Mouse (Mus musculus) adrenal gland, adult 2 months (tissue): Measurements from ENCODE around the gene Tcf3. TPM values are rescaled to one million over a fixed set of nuclear protein-coding genes. Genes with fewer than 3 reads are reported as not detected.

ENCODE experiments used
- DNase-seq: peaks from one replicate; pipeline ENCODE4 v3.0.0; 2021
- microRNA-seq, 2 experiments: library from miRNA; unstranded; fragments of <30 nt; microRNA quantifications; one replicate each; pipeline ENCODE4 v1.2.0; 2021
- polyA plus RNA-seq: library from polyadenylated mRNA; depleted of rRNA; stranded (reverse); fragments of >200 nt; gene quantifications from 2 replicates; pipeline ENCODE4 v1.2.3, GENCODE M21; 2012; rRNA removed
- total RNA-seq, 2 experiments: library from RNA; stranded (reverse); gene quantifications; 2 replicates each; pipeline ENCODE4 v1.2.3; 2021

The Tcf3 gene
- total and polyA plus RNA-seq, 3 experiments, result 46.6 to 148 (median 55.4) TPM

DNA sequence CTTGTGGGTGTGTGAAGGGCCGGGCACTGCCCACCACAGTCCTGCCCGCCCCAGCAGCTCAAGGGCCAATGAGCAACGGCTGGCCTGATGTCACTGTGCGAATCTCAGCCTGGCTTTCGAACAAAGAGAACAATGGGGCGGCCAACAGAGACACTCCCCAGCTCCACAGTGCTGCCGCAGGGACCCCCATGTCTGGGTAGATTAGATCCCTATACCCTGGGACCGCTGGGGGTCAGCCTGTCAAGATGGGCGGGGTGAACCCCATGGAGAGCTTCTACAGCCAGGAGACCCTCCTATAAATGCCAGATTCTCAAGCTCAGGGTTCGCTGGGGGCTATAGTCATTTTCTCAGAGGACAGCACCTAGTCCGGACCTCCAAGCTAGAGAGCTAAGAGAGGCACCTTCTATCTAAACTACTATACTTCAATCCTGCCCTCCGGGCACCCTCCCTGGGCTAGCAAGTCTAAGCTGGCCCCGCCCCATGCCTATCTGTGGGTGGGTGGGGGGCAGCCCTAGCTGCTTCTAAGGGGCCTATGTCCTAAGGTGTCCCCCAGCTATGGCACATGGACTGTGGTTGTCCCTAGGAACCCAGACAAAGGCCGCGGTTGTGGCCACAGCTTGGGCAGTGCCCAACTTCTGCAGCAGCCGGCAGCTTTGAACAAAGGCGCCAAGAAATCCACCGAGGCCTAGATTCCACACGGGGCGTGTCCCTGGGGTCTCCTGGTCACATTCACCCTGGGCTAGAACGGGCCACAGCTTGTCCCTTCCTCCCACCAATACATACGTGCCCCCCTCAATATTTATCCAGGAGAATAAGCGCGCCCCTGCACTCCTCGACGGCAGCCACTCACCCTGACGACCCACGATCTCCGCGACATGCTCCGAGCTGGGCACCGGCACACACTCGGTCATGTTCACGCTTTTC is 47.4 kb downstream of the Tcf3 start:
- peak; percentile 64 for DNase-seq

DNA sequence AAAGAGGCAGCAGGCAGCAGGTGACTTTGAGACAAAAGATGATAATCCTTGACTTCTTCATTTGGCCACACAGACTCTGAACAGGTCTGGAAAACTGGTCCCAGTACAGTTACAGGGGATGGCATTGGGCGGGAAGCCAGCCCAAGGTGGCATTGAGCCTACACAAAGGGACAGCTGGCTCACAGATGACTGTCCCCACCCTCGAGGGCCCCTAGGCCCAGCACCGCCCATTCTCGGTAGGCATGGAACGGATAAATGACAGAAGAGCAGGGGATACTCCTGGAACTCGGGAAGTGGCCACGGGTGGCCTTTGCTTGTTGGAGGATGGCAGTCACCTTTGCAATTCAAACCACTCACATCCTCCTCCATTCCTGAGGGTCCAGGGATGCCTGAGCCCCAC is 48.1 kb downstream of the Tcf3 start:
- DNase-seq, result peak; percentile 67

DNA sequence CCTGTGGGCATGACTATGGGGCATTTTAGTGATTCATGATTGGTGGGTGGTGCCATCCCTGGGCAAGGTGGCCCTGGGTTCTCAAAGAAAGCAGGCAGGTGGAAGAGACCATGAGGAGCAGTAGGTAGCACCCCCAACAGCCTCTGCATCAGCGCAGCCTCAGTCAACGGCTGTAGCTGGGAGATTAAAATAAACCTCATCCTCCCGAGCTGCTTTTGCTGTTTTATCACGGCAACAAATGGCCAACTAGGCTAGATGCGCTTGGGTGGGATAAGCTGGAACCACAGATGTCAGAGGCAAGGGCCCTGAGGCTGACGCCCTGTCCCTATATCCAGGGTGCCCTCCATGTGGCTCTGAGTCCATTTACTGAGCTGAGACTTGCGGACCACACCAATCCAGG is 48.7 kb downstream of the Tcf3 start:
- DNase-seq, result no peak

DNA sequence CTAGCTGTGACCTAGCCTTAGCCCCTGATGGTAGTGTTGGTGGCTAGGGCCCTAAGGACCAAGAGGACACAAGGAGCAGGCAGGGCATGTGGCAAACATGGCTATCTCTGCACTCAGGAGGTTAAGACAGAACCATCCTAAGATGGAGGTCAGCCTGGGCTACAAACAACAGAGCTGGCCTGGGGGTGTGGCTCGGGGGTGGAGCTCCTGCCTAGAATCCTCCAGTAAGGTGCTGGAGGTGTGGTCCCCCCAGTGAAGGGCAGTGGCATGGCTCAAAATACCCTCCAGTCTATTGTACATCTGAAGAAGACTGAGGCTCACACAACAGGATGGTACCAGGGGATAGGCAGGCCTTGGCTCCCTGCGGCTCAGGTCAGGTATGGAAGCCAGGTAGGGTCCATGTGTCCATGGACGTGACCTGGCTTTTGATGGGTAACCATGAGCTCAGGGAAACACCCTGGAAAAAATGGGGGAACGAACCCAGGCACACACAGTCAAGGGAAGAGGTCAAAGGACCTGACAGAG is 49.3 kb downstream of the Tcf3 start:
- DNase-seq, result peak; percentile 41

DNA sequence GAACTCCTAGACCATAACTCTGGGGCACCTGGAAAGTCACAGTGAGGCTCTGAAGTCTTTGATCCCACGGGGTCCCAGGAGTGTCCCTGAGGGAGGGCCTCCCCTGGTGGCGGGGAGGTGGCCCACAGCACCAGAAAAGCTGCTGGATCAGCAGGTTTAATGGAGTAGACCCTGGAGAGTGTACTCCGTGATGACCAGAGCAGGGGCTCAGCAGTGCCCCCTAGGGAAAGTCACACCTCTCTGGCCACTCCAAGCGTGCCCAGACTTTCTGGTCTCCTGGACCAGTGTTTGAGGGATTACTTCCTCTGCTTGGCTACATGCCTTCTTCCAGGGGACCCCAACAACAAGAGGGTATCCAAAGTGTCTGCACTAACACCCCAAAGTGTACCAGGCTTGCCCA is 50.0 kb downstream of the Tcf3 start:
- peak; percentile 48 for DNase-seq

DNA sequence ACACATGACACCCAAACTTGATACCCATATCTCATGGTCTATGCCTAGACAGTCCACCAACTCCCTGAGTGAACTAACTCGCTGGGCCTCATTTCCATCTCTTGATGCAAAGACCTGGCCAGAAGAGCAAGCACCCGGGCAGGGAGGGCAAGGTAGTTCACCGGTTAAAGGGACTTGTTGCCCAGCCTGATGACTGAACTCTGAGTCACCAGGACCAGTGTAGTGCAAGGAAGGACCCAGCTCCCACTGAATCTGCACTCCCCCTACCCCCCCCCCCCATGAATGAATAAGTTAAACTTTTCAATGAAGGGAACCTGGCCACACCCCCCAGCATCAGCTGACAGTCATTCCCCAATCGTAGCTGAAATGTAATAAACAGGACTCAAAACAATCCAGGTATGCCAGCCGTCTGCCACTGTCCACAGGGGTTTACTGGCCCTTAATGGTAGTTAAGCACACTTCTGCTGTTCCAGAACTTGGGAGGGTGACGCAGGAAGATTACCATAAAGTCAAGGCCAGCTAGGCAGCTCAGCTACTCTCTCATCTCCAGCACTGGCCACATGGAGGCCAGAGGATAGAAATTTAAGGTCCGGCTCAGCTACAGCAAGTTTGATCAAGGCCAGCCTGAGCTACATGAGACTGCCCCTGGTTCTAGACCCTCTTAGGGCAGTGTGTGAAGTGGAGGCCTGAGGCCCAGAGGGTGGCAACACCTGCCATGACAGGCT is 50.6 kb downstream of the Tcf3 start:
- peak; percentile 70 for DNase-seq

DNA sequence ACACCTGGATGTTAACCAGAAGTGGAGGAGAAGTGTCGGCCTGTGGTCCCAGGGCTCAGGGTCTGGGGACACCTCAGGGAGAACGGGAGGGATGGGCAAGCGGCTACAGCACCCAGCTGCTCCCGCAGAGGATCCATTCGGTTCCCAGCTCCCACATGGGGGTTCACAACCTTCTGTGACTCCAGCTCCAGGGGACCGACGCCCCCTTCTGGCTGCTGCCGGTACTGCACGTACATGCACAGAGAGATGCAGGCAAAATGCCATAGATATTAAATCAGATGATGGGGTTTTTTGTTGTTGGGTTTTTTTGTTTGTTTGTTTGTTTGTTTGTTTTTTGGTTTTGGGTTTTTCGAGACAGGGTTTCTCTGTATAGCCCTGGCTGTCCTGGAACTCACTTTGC is 55.7 kb downstream of the Tcf3 start:
- no peak for DNase-seq

DNA sequence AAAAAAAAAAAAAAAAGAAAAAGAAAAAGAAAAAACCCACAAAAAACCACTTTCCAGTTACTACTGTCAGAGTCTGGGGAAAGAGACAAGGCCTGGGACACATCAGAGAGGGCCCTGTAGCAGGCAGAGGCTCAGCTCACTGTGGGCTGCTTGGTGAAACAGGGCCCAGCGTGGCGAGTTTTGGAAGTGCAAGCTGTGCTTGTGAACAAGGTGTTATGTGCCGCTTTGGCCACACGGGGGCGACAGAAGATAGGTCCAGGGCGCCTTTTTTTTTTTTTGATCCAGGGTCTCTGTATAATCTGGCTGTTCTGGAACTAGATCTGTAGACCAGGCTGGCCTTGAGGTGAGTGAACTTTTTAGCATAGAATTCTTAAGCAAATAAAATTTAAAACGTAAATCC is 57.3 kb downstream of the Tcf3 start:
- peak; percentile 89 for DNase-seq

DNA sequence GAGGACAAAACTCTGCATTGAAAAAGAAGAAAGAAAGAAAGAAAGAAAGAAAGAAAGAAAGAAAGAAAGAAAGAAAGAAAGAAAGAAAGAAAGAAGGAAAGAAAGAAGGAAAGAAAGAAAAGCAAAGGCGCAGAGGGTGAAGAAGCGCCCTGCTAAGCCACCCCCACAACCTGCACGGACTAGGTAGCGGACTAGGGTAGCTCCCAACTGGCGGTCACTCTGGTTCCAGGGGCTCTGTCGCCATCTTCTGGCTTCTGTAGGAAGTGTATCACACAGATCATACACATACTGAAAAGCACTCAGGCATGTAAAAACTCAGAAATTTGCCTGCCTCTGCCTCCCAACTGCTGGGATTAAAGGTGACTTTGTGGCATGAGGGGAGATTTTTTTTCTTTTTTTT is 59.4 kb downstream of the Tcf3 start:
- DNase-seq, result peak; percentile 83

DNA sequence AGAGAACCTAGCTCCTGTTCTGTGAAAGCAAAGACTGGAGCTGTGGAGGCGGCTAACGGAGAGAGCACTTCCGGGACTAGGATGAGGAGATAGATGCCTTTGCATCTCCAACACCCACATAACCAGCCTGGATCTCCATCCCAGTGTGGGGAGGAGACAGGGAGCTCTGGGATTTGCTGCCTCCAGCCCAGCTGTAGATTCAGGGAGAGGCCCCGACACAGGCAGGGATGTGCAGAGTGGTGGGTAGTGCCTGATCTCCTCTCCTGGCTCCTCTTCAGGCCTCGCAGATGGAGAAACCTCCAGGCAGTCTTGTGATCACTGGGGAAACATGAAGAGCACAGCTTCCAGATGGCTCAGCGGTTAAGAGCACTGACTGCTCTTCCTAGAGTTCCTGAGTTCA is 60.7 kb downstream of the Tcf3 start:
- DNase-seq, result no peak

DNA sequence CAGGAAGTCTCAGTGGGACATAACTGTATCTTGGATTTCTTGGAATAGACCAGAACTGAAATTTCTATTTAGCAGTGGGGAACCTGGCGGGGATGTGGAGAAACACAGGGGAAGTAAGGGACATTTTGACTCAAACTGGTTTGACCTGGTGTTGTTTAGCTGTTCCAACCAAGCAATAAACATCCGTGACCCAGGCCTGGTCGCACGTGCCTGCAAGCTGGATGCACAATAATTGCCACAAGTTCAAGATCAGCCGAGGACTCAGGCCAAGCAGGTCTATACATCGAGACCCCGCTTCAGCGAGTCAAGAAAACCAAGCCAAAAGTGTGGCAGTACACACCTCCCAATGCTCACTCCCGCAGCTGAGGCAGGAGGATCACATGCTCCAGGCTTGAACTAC is 61.5 kb downstream of the Tcf3 start:
- no peak for DNase-seq

DNA sequence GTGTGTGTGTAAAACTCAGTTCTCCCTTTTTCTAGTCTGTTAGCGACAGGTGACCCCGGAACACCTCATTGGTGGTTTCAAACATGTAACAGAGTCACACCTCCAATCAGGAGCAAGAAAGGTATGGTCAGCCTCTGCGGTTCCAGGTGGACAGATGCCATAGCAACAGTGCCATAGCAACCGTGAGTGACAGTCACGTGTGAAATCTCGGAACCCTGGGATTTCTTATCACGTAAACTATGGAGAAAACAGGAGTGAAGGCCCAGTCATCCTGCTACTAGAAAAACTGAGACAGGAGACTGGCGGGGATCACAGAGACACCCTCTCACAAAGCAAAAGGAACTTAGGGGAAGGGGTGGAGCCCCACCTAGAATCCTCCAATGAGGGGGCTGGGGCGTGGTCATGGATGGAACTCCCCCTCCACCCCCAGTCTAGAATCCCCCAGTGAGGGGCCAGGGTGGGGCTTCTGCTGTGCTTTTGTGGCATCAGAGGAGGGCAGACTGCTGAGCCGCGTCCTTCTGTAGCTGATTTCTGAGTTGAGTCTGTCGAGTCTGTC is 62.0 kb downstream of the Tcf3 start:
- no peak for DNase-seq

DNA sequence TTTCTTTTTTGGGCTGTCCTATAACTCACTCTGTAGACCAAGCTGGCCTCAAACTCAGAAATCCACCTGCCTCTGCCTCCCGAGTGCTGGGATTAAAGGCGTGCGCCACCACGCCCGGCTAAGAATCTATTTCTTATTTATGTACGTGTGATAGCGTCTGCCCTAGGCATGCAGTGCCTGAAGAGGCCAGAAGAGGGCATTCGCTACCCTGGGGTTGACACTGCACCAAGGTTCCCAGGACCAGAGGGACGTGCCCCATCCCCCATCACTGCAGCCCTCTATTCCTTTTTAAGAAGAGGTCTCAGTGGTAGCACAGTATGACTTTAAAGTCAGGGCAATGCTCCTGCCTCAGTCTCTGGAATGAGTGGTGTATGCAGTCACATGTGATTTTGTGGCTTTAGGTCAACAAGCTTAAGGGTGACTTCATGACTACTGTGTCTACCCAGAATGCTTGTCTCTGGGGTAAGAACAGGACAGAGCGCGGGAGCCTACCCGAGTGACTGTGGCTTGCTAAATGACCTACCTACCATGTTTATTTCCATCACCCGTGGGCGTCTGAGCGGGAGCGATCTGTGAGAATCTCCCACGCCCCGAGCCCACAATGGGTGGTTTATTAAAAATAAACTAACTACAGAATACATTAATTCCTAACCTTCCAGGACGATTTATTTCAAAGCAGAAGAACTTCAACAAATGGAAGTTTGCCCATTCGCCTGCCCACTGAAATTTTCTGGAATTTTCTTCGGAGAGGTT is 63.3 kb downstream of the Tcf3 start:
- DNase-seq, result no peak

DNA sequence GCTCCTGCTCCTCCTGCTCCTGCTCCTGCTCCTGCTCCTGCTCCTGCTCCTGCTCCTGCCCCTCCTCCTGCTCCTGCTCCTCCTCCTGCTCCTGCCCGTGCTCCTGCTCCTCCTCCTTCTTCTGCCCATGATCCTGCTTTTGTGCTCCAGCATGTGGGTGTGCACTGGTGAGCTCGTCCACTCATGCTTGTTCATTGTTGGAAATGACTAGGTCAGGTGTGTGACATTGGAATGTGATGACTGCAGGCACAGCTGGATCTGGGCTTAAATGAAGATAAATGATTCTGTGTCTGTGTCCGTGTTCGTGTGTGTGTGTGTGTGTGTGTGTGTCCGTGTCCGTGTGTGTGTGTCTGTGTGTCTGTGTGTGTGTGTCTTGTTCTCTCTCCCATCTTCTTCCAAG is 65.1 kb downstream of the Tcf3 start:
- no peak for DNase-seq

DNA sequence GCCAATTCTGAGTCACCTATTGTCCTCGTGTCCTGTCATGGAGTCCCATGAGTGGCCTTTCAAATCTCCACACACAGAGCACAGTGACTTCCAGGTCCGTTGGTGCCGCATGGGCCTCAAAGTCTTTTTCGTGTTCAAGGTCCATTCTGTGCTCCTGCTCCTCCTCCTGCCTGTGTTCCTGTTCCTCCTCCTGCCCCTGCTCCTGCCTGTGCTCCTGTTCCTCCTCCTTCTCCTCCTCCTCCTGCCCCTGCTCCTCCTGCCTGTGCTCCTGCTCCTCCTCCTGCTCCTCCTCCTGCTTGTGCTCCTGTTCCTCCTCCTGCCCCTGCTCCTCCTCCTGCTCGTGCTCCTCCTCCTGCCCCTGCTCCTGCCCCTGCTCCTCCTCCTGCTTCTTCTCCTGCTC is 65.5 kb downstream of the Tcf3 start:
- DNase-seq, result no peak

DNA sequence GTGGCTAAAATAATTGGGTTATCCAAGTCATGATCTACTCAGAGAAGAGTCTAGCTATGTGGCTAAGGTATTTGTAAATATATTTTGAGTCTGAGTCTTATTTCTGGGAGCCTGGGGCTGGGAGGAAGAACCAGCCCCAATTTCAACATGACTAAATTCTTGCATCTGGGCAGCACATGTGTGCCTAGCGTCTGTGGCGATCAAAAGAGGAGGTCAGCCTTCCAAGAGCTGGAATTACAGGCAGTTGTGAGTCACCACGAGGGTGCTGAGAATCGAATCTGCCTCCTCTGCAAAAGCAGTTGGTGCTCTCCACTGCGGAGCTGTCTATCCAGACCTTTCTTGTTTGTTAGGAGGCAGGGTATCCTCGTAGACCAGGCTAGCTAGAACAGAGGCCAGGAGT is 67.7 kb downstream of the Tcf3 start:
- no peak for DNase-seq

DNA sequence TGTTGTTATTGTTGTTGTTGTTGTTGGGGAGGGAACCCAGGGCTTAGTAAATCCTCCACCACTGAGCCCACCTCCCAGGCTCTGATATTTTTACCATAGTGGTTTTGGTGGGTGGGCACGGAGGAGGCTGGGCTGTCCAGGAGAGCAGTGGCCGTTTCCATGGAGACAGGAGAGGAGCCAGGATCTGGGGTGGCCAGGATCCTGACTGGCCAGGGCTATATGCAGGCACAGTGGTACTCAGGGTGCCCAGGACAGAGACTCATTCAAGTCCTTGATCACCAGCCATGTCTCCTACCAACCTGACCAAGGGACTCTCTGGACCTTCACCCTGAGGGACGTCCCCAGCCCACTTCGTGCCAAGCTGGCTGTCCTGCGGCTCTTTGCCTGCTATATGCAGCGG is 69.7 kb downstream of the Tcf3 start:
- DNase-seq, result no peak

Small RNA genes within 50 kb of the gene (microRNA-seq; reads per million reads assigned to microRNA genes)
- gene Gm22721, result 0 reads per million in 2 experiments

Other genes starting within 250 kb of the Tcf3 start
- gene Mum1, start 207.2 kb downstream of the Tcf3 start, total RNA-seq, result 10 to 100 TPM; 13.5 to 24.4 TPM
- gene Mum1, start 207.2 kb downstream of the Tcf3 start, polyA plus RNA-seq, result 23.0 and 24.6 TPM in 2 replicates
- gene Ndufs7, start 184.5 kb downstream of the Tcf3 start, total RNA-seq, result 100 to 1,000 TPM; 295 to 337 TPM
- 1,122 and 1,204 TPM in 2 replicates for gene Ndufs7, start 184.5 kb downstream of the Tcf3 start, polyA plus RNA-seq
- gene Gamt, start 172.6 kb downstream of the Tcf3 start, total RNA-seq, result 100 to 1,000 TPM; 246 to 281 TPM
- gene Gamt, start 172.6 kb downstream of the Tcf3 start, polyA plus RNA-seq, result 820 and 833 TPM in 2 replicates
- 100 to 1,000 TPM in 1 of 2 experiments, 10 to 100 TPM in 1; 72.1 to 101 TPM for gene Dazap1, start 172.2 kb downstream of the Tcf3 start, total RNA-seq
- 102 and 119 TPM in 2 replicates for gene Dazap1, start 172.2 kb downstream of the Tcf3 start, polyA plus RNA-seq
- 1,000 to 10,000 TPM; 1,320 to 1,332 TPM for gene Rps15, start 141.2 kb downstream of the Tcf3 start, total RNA-seq
- gene Rps15, start 141.2 kb downstream of the Tcf3 start, polyA plus RNA-seq, result 1,020 and 1,031 TPM in 2 replicates
- 1 to 10 TPM in 1 of 2 experiments, under 1 TPM in 1; 0.72 to 3.0 TPM for gene Apc2, start 137.7 kb downstream of the Tcf3 start, total RNA-seq
- gene Apc2, start 137.7 kb downstream of the Tcf3 start, polyA plus RNA-seq, result 2.5 and 4.0 TPM in 2 replicates
- gene 2310011J03Rik, start 113.1 kb downstream of the Tcf3 start, total RNA-seq, result 10 to 100 TPM; 21.6 to 32.5 TPM
- gene 2310011J03Rik, start 113.1 kb downstream of the Tcf3 start, polyA plus RNA-seq, result 57.0 and 61.7 TPM in 2 replicates
- 1 to 10 TPM; 1.8 to 3.4 TPM for gene Pcsk4, start 104.1 kb downstream of the Tcf3 start, total RNA-seq
- 15.9 and 19.6 TPM in 2 replicates for gene Pcsk4, start 104.1 kb downstream of the Tcf3 start, polyA plus RNA-seq
- gene Reep6, start 103.7 kb downstream of the Tcf3 start, total RNA-seq, result 10 to 100 TPM; 11.1 to 15.6 TPM
- gene Reep6, start 103.7 kb downstream of the Tcf3 start, polyA plus RNA-seq, result 11.3 and 15.7 TPM in 2 replicates
- 10 to 100 TPM in 1 of 2 experiments, 1 to 10 TPM in 1; 8.0 to 10.3 TPM for gene Adamtsl5, start 85.2 kb downstream of the Tcf3 start, total RNA-seq
- 35.1 and 41.5 TPM in 2 replicates for gene Adamtsl5, start 85.2 kb downstream of the Tcf3 start, polyA plus RNA-seq
- gene Plk5, start 77.2 kb downstream of the Tcf3 start, total RNA-seq, result under 1 TPM; 0.14 to 0.45 TPM
- 1.5 and 2.6 TPM in 2 replicates for gene Plk5, start 77.2 kb downstream of the Tcf3 start, polyA plus RNA-seq
- gene Mex3d, start 46.0 kb downstream of the Tcf3 start, total RNA-seq, result 10 to 100 TPM; 19.2 to 19.5 TPM
- gene Mex3d, start 46.0 kb downstream of the Tcf3 start, polyA plus RNA-seq, result 60.7 and 61.5 TPM in 2 replicates
- 100 to 1,000 TPM; 125 to 146 TPM for gene Mbd3, start 34.1 kb downstream of the Tcf3 start, total RNA-seq
- 158 and 165 TPM in 2 replicates for gene Mbd3, start 34.1 kb downstream of the Tcf3 start, polyA plus RNA-seq
- gene Uqcr11, start 26.8 kb downstream of the Tcf3 start, total RNA-seq, result 1,000 to 10,000 TPM in 1 of 2 experiments, 100 to 1,000 TPM in 1; 714 to 1,027 TPM
- 2,955 and 2,958 TPM in 2 replicates for gene Uqcr11, start 26.8 kb downstream of the Tcf3 start, polyA plus RNA-seq
- not detected for gene Onecut3, start 61.2 kb upstream of the Tcf3 start, total RNA-seq
- gene Onecut3, start 61.2 kb upstream of the Tcf3 start, polyA plus RNA-seq, result not detected in 2 replicates
- gene Atp8b3, start 105.5 kb upstream of the Tcf3 start, total RNA-seq, result 1 to 10 TPM in 1 of 2 experiments, under 1 TPM in 1; 0.52 to 1.1 TPM
- gene Atp8b3, start 105.5 kb upstream of the Tcf3 start, polyA plus RNA-seq, result 0.16 and 0.21 TPM in 2 replicates
- 10 to 100 TPM; 37.1 to 41.8 TPM for gene Rexo1, start 127.9 kb upstream of the Tcf3 start, total RNA-seq
- gene Rexo1, start 127.9 kb upstream of the Tcf3 start, polyA plus RNA-seq, result 88.8 and 105 TPM in 2 replicates
- gene Klf16, start 143.7 kb upstream of the Tcf3 start, total RNA-seq, result 10 to 100 TPM in 1 of 2 experiments, 1 to 10 TPM in 1; 9.6 to 10.6 TPM
- gene Klf16, start 143.7 kb upstream of the Tcf3 start, polyA plus RNA-seq, result 39.5 and 48.0 TPM in 2 replicates
- 100 to 1,000 TPM in 1 of 2 experiments, 10 to 100 TPM in 1; 86.5 to 104 TPM for gene Abhd17a, start 156.7 kb upstream of the Tcf3 start, total RNA-seq
- gene Abhd17a, start 156.7 kb upstream of the Tcf3 start, polyA plus RNA-seq, result 613 and 625 TPM in 2 replicates
- gene Scamp4, start 169.2 kb upstream of the Tcf3 start, total RNA-seq, result 10 to 100 TPM; 55.9 to 68.7 TPM
- 161 and 190 TPM in 2 replicates for gene Scamp4, start 169.2 kb upstream of the Tcf3 start, polyA plus RNA-seq
- gene Adat3, start 169.2 kb upstream of the Tcf3 start, total RNA-seq, result 1 to 10 TPM; 2.0 to 4.0 TPM
- 31.5 and 33.0 TPM in 2 replicates for gene Adat3, start 169.2 kb upstream of the Tcf3 start, polyA plus RNA-seq
- 1 to 10 TPM; 1.3 to 1.4 TPM for gene Gm49322, start 172.4 kb upstream of the Tcf3 start, total RNA-seq
- 2.2 and 2.3 TPM in 2 replicates for gene Gm49322, start 172.4 kb upstream of the Tcf3 start, polyA plus RNA-seq
- gene Csnk1g2, start 189.2 kb upstream of the Tcf3 start, total RNA-seq, result 100 to 1,000 TPM; 110 to 133 TPM
- gene Csnk1g2, start 189.2 kb upstream of the Tcf3 start, polyA plus RNA-seq, result 241 and 255 TPM in 2 replicates
- 10 to 100 TPM; 54.1 to 73.9 TPM for gene Btbd2, start 223.4 kb upstream of the Tcf3 start, total RNA-seq
- gene Btbd2, start 223.4 kb upstream of the Tcf3 start, polyA plus RNA-seq, result 165 and 166 TPM in 2 replicates
- 100 to 1,000 TPM; 185 to 189 TPM for gene Mknk2, start 244.5 kb upstream of the Tcf3 start, total RNA-seq
- 427 and 546 TPM in 2 replicates for gene Mknk2, start 244.5 kb upstream of the Tcf3 start, polyA plus RNA-seq